Mouse (Mus musculus) heart, embryonic 14.5 days (tissue): ENCODE results near the gene Kif26a. TPM values are rescaled to one million over a fixed set of nuclear protein-coding genes. Genes with fewer than 3 reads are reported as not detected.

Experiments used
- ATAC-seq: fragments of 200-750 bp; cut with Nextera tagmentation; 2 replicates; pipeline ENCODE4 v1.8.0; 2017; ENCODE audit warnings: low read depth, moderate TSS enrichment; ENCODE audit not compliant: insufficient number of reproducible peaks, insufficient read depth, low FRiP score
- H3K27ac ChIP-seq, 2 experiments: fragments of 200-500 bp in 1 of 2; fragments of 300-500 bp in 1 of 2; sonication (generic) in 1 of 2; replicated peaks in 1 of 2; 2 replicates each; pipeline ENCODE4 v1.5.1; 2012 to 2014; ENCODE audit warnings: low read depth in 2 of 2, low read length in 2 of 2, control low read depth in 1 of 2, mild to moderate bottlenecking in 1 of 2, mixed read lengths in 1 of 2; ENCODE audit not compliant: control insufficient read depth in 1 of 2, insufficient read depth in 1 of 2
- H3K27me3 ChIP-seq: fragments of 300-500 bp; sonication (generic); 2 replicates; pipeline ENCODE4 v1.6.1; 2014; ENCODE audit warnings: mild to moderate bottlenecking, low read length, control low read depth; ENCODE audit not compliant: control insufficient read depth, insufficient read depth
- H3K36me3 ChIP-seq: fragments of 300-500 bp; sonication (generic); 2 replicates; pipeline ENCODE4 v1.6.1; 2014; ENCODE audit warnings: mild to moderate bottlenecking, control low read depth, low read length, mixed read lengths; ENCODE audit not compliant: control insufficient read depth, insufficient read depth
- H3K4me1 ChIP-seq, 2 experiments: fragments of 200-500 bp in 1 of 2; fragments of 300-500 bp in 1 of 2; sonication (generic) in 1 of 2; 2 replicates each; pipeline ENCODE4 v1.6.1; 2012 to 2014; ENCODE audit warnings: low read length in 2 of 2, control low read depth in 1 of 2, mixed read lengths in 1 of 2; ENCODE audit not compliant: control insufficient read depth in 2 of 2, insufficient read depth in 2 of 2
- H3K4me2 ChIP-seq: fragments of 300-500 bp; sonication (generic); 2 replicates; pipeline ENCODE4 v1.6.1; 2014; ENCODE audit warnings: mild to moderate bottlenecking, low read length
- H3K4me3 ChIP-seq, 2 experiments: fragments of 200-500 bp in 1 of 2; fragments of 300-500 bp in 1 of 2; sonication (generic) in 1 of 2; 2 replicates each; pipeline ENCODE4 v1.5.1; 2012 to 2014; ENCODE audit warnings: low read length in 2 of 2, mild to moderate bottlenecking in 2 of 2, control low read depth in 1 of 2, low read depth in 1 of 2, moderate library complexity in 1 of 2; ENCODE audit not compliant: control insufficient read depth in 1 of 2, insufficient read depth in 1 of 2
- H3K9ac ChIP-seq: fragments of 300-500 bp; sonication (generic); 2 replicates; pipeline ENCODE4 v1.6.1; 2014; ENCODE audit warnings: mild to moderate bottlenecking, low read length
- H3K9me3 ChIP-seq: fragments of 300-500 bp; sonication (generic); 2 replicates; pipeline ENCODE4 v1.6.1; 2016; ENCODE audit warnings: low read length, control low read depth; ENCODE audit not compliant: control insufficient read depth
- WGBS: fragments of 180-500 bp; shearing (Covaris S2); extraction: QIAGEN DNeasy Blood & Tissue Kit; methylation state at CpG from one replicate; pipeline ENCODE4 v1.1.7; 2014; 5-methylcytosine and 5-hydroxymethylcytosine counted together
- polyA plus RNA-seq: library from polyadenylated mRNA; unstranded; fragments of >200 nt; fragmentation: Nextera tagmentation; extraction: Ambion mirVana; gene quantifications from 2 replicates; pipeline ENCODE4 v1.2.1, GENCODE M21; 2014

Kif26a gene
- polyA plus RNA-seq, 1 experiment from 2014 or later, result 1.9 TPM

GRCm38 (mm10) chr12:112117006-112117405 lies 29.0 kb upstream of the Kif26a start:
- WGBS, result 76% methylated on average over 5 of the region's 5 CpGs
- no peak overlapping the region for H3K27ac ChIP-seq
- H3K9ac ChIP-seq, result no peak overlapping the region
- no peak overlapping the region for H3K4me2 ChIP-seq
- no peaks in the 10 kb centered on the region for H3K9me3 ChIP-seq
- H3K4me1 ChIP-seq, result peaks cover 0 to 4% of the 10 kb centered on the region in 2 experiments; a peak in 1 of 4 replicates
- no peaks in the 10 kb centered on the region for H3K36me3 ChIP-seq
- ATAC-seq, result no peak
- peaks cover 27% of the 10 kb centered on the region for H3K27me3 ChIP-seq
- no peak overlapping the region for H3K4me3 ChIP-seq

- Histone ChIP-seq H3K27me3 (peaks cover 22% of the 10 kb centered on the region), H3K9me3 (no peaks in the 10 kb centered on the region), H3K27ac (no peak overlapping the region), H3K4me3 (no peak overlapping the region), H3K9ac (no peak overlapping the region), H3K4me2 (no peak overlapping the region), H3K36me3 (no peaks in the 10 kb centered on the region), H3K4me1 (peaks cover 0 to 4% of the 10 kb centered on the region in 2 experiments; a peak in 1 of 4 replicates)
- no peak for ATAC-seq
- 71% methylated on average over 7 of the region's 7 CpGs for WGBS
Measured at GRCm38 (mm10) chr12:112117649-112118048, 28.4 kb upstream of the Kif26a start.

GRCm38 (mm10) chr12:112121188-112121587 lies 24.8 kb upstream of the Kif26a start:
- Histone ChIP-seq H3K27me3 (peaks cover 6% of the 10 kb centered on the region; the same call in 1 of the 2 replicates), H3K27ac (no peak overlapping the region), H3K4me2 (no peak overlapping the region), H3K36me3 (no peaks in the 10 kb centered on the region), H3K9ac (no peak overlapping the region), H3K4me1 (no peaks in the 10 kb centered on the region), H3K4me3 (no peak overlapping the region), H3K9me3 (no peaks in the 10 kb centered on the region)
- no peak for ATAC-seq
- 55% methylated on average over 3 of the region's 3 CpGs for WGBS

GRCm38 (mm10) chr12:112125903-112126302 lies 20.1 kb upstream of the Kif26a start:
- peaks cover 22% of the 10 kb centered on the region for H3K27me3 ChIP-seq

GRCm38 (mm10) chr12:112126931-112127635 lies 18.9 kb upstream of the Kif26a start:
- Histone ChIP-seq H3K27me3 (peaks cover 33% of the 10 kb centered on the region), H3K27ac (no peak overlapping the region), H3K4me3 (no peak overlapping the region), H3K4me1 (peaks cover 3 to 6% of the 10 kb centered on the region in 2 experiments; a peak in 2 of 4 replicates), H3K9ac (no peak overlapping the region), H3K4me2 (no peak overlapping the region), H3K9me3 (no peaks in the 10 kb centered on the region), H3K36me3 (no peaks in the 10 kb centered on the region)
- 61% methylated on average over 14 of the region's 14 CpGs for WGBS
- ATAC-seq, result no peak

More at GRCm38 (mm10) chr12:112125903-112126302, 20.1 kb upstream of the Kif26a start:
- no peak overlapping the region for H3K4me3 ChIP-seq
- H3K27ac ChIP-seq, result no peak overlapping the region
- H3K4me2 ChIP-seq, result no peak overlapping the region
- WGBS, result 79% methylated on average over 14 of the region's 14 CpGs
- H3K9ac ChIP-seq, result no peak overlapping the region
- H3K9me3 ChIP-seq, result no peaks in the 10 kb centered on the region
- H3K36me3 ChIP-seq, result no peaks in the 10 kb centered on the region
- no peak for ATAC-seq
- H3K4me1 ChIP-seq, result peaks cover 3% of the 10 kb centered on the region in 2 experiments; a peak in 2 of 4 replicates

GRCm38 (mm10) chr12:112128526-112128925 lies 17.5 kb upstream of the Kif26a start:
- 86% methylated on average over 4 of the region's 4 CpGs for WGBS
- ATAC-seq, result no peak
- Histone ChIP-seq H3K4me1 (peaks cover 3 to 6% of the 10 kb centered on the region in 2 experiments; a peak in 2 of 4 replicates), H3K36me3 (no peaks in the 10 kb centered on the region), H3K9me3 (no peaks in the 10 kb centered on the region), H3K9ac (no peak overlapping the region), H3K4me2 (no peak overlapping the region), H3K27me3 (peaks cover 46% of the 10 kb centered on the region), H3K4me3 (no peak overlapping the region), H3K27ac (no peak overlapping the region)

- Histone ChIP-seq H3K4me3 (0 out of 4 replicates have a peak overlapping the region, but pooled peaks of 1 of the 2 experiments have one; percentile 87), H3K4me1 (peaks cover 3 to 6% of the 10 kb centered on the region in 2 experiments; a peak in 2 of 4 replicates), H3K9ac (0 out of 2 replicates have a peak overlapping the region, but pooled peaks have one; percentile 81), H3K4me2 (no peak overlapping the region), H3K27ac (no peak overlapping the region), H3K9me3 (no peaks in the 10 kb centered on the region), H3K36me3 (no peaks in the 10 kb centered on the region), H3K27me3 (peaks cover 45% of the 10 kb centered on the region)
- 54% methylated on average over 6 of the region's 6 CpGs for WGBS
- no peak for ATAC-seq
Measured at GRCm38 (mm10) chr12:112129300-112129856, 16.6 kb upstream of the Kif26a start.
